Mouse (Mus musculus) layer of hippocampus, adult 11-12 months (tissue): ENCODE measurements around the gene B4galt7.
"Not testable (repeated sequence)": the region's sequence is repeated elsewhere in the genome, so short reads cannot be mapped to it uniquely, and the experiment has no call there.

Source experiments
- DNase-seq: peaks from one replicate; pipeline ENCODE4 v3.0.0; 2022; ENCODE audit warnings: low spot score

The B4galt7 gene

DNA sequence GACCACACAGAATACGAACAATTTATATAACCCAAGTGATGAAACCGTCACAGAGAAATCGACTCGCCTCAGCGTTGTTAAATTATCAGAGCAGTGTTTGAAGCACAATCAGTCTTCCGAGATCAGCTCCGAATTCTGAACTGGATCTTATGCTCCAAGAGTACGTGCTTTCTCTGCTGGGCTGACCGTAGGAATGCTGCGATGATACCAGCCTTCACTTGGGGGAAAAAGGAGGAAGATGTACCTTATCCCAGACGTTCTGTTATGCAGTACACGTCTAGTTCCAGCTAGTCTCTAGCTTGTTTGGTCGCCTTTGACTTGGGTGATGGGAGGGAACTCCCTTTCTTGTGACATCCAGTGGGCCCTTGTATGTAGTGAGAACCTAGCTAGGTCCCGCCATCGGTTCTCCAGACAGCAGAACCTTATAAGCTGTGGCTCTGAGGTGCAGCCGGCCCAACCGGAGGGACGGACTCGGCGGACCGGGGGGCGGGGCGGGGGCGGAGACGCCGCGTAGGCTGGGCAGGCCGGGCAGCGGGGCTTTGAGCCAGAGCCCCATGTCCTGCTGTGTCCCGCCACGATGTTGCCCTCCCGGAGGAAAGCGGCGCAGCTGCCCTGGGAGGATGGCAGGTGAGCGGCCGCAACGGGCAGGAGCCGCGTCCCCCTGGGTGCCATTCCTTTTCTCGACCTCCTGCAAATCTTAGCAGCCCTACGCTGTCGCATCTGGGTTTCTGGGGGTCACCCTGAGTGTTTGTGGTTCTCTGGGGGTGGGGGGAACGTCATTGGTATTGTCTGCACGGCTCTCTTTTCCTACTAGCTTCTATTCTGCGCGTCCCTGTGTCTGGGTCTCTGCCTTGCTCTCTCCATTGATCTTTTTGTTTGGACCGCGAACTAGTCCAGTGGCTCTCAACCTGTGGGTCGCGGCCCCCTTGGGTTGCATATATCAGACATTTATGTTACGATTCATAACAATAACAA, at the start of gene B4galt7:
B4galt7 (plus strand) TSS at position 331 of the 975 bp plus-strand sequence.
- peak; percentile 81 for DNase-seq

DNA sequence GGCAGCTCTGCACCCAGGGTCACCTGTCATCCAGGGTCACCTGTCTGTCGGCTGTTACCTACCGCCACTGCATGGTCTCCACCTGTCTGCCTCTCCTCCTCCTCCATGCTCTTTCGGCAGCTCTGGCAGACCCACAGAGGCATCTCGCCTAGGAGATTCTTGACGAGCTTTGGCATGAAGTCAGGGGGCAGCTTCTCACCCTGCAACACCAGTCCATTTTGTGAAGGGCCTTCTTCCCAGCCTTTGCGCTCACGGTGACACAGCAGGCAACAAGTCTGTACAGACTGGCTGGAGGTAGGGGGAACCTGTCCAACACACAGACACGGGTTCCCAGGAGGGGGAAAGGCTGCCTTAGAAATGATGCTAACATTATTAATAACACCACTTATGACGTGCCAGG, 43.8 kb upstream of the B4galt7 start:
- DNase-seq: no peak

GRCm38 (mm10) chr13:55557499-55557898, 42.2 kb upstream of the B4galt7 start:
- DNase-seq: no peak

DNA sequence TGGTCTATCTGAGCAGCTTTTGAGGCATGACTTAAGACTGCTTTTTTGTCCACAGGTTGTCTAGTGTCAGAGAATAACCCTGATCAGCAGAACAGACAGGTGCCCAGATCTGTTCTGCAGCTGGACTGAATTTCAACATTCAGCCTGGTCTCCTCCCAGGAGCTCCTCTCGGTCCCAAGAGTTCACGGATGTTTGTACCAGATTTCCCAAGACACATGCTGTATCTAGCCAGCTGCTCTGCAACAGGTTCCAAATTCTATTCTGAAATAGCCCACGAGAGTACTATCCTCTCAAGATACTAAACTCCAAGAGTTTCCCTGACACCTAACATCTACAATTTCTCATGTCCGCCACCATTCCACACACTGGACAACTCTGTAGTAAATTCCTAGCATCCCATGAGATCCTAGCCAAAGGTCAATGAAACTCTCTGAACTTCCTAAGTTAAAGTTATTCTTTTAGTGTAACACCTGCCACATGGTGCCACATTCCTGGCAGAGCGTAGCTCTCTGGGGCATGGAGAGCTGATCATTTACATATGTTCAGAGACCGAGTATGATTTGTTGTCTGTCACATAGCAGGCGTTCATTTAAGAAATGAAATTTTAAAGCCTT, 36.3 kb upstream of the B4galt7 start:
- DNase-seq: no peak

GRCm38 (mm10) chr13:55567001-55567400, 32.7 kb upstream of the B4galt7 start:
- no peak for DNase-seq

GRCm38 (mm10) chr13:55567949-55568348, 31.7 kb upstream of the B4galt7 start:
- no peak for DNase-seq

DNA sequence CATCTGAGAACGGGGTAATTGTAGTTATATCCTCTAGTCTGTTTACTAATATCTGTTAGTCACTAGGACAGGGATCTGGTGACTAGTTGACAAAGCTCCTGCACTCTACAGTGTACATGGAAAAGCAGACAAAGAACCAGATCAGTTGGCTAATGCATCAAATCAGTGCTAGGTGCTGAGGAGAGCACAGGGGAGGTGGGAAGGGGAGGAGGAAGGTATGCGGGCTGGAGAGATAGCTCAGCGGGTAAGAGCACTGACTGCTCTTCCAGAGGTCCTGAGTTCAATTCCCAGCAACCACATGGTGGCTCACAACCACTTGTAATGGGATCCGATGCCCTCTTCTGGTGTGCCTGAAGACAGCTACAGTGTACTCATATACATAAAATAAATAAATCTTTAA, 31.2 kb upstream of the B4galt7 start:
- not testable (repeated sequence) for DNase-seq

DNA sequence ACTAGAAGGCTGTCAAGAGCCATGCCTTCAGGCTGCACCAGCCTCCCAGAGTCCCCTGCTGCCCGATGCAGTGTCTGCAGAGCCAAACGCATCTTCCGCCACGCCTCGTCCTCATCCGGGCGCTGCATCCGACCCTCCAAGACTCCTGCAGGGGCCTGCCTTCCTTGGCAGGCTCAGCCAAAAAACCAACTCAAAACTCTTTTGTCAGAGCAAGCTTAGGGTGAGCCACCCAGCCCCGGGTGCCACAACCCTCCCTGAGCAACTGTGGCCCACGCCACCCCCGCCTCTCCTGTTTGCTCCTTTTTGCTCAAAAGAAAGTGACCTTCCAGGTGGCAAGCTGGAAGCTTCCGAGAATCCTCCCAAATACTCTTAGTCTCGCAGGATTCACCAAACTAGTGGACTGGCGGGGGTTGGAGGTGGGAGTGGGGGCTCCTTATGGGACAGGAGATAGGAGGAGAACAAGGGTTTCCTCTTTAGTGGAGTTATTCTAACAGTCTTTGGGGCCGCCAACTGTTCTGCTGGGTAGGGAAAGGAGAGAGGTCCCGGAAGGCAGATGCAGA, 29.9 kb upstream of the B4galt7 start:
- peak; percentile 33 for DNase-seq

- DNase-seq: peak; percentile 21
Measured at GRCm38 (mm10) chr13:55570286-55570973, 29.3 kb upstream of the B4galt7 start.

- DNase-seq: peak; percentile 95
Measured at GRCm38 (mm10) chr13:55571027-55571751, 28.5 kb upstream of the B4galt7 start, which contains the start of gene Fam193b. Fam193b (minus strand) TSS chr13:55571120.

DNA sequence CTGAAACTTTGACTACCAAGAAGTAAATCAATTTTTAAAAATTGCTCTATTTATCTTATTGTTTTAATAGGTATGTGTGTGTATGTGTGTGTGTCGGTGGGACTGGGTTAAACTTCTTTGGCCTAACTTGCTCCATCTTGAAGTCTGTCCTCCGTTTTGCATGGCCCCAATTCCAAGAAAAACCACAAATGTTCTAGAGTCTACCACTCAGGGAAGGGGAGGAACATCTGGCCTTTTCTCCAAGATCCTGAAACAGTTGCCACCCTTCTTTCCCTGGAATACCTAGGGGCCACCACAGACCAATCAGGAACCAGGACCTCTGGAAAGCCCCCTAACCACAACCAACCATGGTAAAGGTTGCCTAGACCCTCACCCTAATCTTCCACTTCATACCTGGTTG, 27.7 kb upstream of the B4galt7 start:
- no peak for DNase-seq

GRCm38 (mm10) chr13:55573432-55573831, 26.3 kb upstream of the B4galt7 start, which contains the start of gene Tmed9:
Tmed9 (plus strand) TSS chr13:55573732.
- no peak for DNase-seq

GRCm38 (mm10) chr13:55574321-55574720, 25.4 kb upstream of the B4galt7 start:
- DNase-seq: no peak

GRCm38 (mm10) chr13:55575932-55576331, 23.8 kb upstream of the B4galt7 start:
- no peak for DNase-seq

- DNase-seq: not testable (repeated sequence)
Measured at GRCm38 (mm10) chr13:55576872-55577271, 22.8 kb upstream of the B4galt7 start.

GRCm38 (mm10) chr13:55578086-55578485, 21.6 kb upstream of the B4galt7 start:
- no peak for DNase-seq

GRCm38 (mm10) chr13:55591961-55592490, 7.7 kb upstream of the B4galt7 start:
- DNase-seq: no peak

DNA sequence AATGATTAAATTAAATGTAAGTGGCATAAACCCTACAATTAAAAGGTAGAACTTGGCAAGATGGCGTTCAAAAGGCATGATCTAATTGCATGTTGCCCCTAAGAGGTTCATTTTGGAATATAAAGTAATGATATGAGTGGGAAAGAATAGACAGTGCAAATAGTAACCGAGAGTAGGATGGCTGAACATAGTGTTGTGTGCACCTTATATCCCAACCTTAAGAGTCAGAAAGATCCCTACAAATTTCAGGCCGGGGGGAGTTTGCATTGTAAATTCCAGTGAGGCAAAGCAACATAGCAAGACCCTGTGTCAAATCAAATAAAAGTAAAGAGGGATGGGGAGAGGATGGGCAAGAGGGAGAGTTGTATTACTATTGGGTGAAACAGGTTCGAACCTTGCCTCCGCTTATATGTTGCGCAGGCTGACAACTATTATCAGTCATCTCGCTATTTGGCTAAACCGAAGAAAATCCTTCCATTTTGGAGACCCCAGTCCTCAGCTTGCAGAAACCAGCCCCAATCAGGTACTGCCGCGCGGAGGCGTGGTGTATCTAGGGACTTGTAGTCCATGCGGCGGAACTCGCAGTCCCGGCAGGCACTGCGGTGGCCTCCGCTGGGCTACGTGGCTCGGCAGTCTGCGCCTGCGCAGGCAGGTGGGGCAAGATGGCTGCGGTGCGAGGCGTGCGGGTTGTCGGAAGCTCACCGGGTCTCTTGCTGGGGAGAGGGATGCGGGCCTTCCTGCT, 7.0 kb upstream of the B4galt7 start:
- peak; percentile 96 for DNase-seq

DNA sequence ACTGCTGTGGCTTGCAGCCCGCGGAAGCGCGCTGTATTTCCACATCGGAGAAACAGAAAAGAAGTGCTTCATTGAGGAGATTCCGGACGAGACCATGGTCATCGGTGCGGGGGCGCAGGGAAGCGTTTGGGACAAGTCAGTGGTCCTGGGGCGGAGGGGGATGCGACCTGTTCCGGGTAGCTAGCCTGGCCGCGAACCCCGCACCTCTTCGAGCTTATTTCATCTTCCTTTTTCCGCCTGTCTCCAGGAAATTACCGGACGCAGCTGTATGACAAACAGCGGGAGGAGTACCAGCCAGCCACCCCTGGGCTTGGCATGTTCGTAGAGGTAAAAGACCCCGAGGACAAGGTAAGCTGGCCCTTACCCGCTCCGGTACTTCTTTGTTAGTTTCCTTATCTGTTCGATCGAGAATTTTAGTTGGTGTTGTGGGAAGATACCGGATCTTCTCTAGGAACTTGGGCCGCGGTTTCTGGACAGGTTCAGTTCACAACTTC, 6.4 kb upstream of the B4galt7 start:
- DNase-seq: no peak

GRCm38 (mm10) chr13:55595375-55595774, 4.3 kb upstream of the B4galt7 start:
- peak; percentile 61 for DNase-seq
